Mouse (Mus musculus): ENCODE measurements around the gene Ndst2. TPM values are rescaled to one million over a fixed set of nuclear protein-coding genes. Genes with fewer than 3 reads are reported as not detected.

Ndst2 gene
- polyA plus RNA-seq, 1 experiment from 2014 or later, result 16.7 TPM

GRCm38 (mm10) chr14:20682498-20682897 is 51.9 kb downstream of the Ndst2 start:
- Histone ChIP-seq H3K36me3 (ENCODE audit: control insufficient read depth, insufficient read depth) (peaks cover 57% of the 10 kb centered on the region), H3K27ac (ENCODE audit: low read length) (no peak overlapping the region), H3K27me3 (replicated peaks; ENCODE audit: control insufficient read depth, insufficient read depth, low read length) (no peaks in the 10 kb centered on the region), H3K4me3 (replicated peaks; ENCODE audit: low read length) (no peak overlapping the region), H3K9me3 (ENCODE audit: control insufficient read depth, low read length) (no peaks in the 10 kb centered on the region), H3K9ac (replicated peaks; ENCODE audit: low read depth, low read length) (no peak overlapping the region), H3K4me2 (ENCODE audit: low read length) (no peak overlapping the region), H3K4me1 (replicated peaks; ENCODE audit: control insufficient read depth, insufficient read depth, low read length) (no peaks in the 10 kb centered on the region)
- 80% methylated on average over 3 of the region's 3 CpGs for WGBS
- no peak for ATAC-seq

DNA sequence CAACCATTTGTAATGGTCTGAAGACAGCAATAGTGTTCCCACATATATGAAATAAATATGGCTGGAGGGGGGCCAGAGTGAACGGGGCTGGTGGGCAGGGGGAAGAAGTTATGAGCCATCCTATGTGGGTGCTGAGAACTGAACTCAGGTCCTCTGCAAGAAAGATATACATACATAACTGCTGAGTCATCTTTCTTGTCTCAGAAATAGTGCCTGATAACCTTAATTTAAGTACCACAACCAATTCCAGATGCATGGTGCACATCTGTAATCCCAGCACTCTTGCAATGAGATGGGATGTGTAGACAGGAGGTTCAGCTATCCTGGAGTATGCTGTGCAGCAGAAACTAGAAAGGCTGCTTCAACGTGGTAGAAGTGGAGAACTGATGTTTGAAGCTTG is 52.6 kb downstream of the Ndst2 start:
- no peaks in the 10 kb centered on the region for H3K4me1 ChIP-seq (replicated peaks; ENCODE audit: control insufficient read depth, insufficient read depth, low read length)
- H3K4me3 ChIP-seq (replicated peaks; ENCODE audit: low read length), result no peak overlapping the region
- H3K9me3 ChIP-seq (ENCODE audit: control insufficient read depth, low read length), result no peaks in the 10 kb centered on the region
- 94% methylated on average over 2 of the region's 2 CpGs for WGBS
- H3K36me3 ChIP-seq (ENCODE audit: control insufficient read depth, insufficient read depth), result peaks cover 54% of the 10 kb centered on the region
- no peak for ATAC-seq
- H3K9ac ChIP-seq (replicated peaks; ENCODE audit: low read depth, low read length), result no peak overlapping the region
- H3K4me2 ChIP-seq (ENCODE audit: low read length), result no peak overlapping the region
- H3K27ac ChIP-seq (ENCODE audit: low read length), result no peak overlapping the region
- no peaks in the 10 kb centered on the region for H3K27me3 ChIP-seq (replicated peaks; ENCODE audit: control insufficient read depth, insufficient read depth, low read length)

- H3K36me3 ChIP-seq (ENCODE audit: control insufficient read depth, insufficient read depth), result peaks cover 43% of the 10 kb centered on the region
Measured at GRCm38 (mm10) chr14:20677906-20678305, 56.5 kb downstream of the Ndst2 start.

GRCm38 (mm10) chr14:20674064-20674833 is 60.1 kb downstream of the Ndst2 start, which contains the start of gene Sec24c:
Gene Sec24c (plus strand): TSS chr14:20674308.
- under 1% methylated on average over 43 of the region's 43 CpGs for WGBS

More at GRCm38 (mm10) chr14:20677906-20678305, 56.5 kb downstream of the Ndst2 start:
- no peak overlapping the region for H3K4me2 ChIP-seq (ENCODE audit: low read length)
- 92% methylated on average over 4 of the region's 4 CpGs for WGBS
- no peak overlapping the region for H3K4me3 ChIP-seq (replicated peaks; ENCODE audit: low read length)
- peaks cover 15% of the 10 kb centered on the region for H3K4me1 ChIP-seq (replicated peaks; ENCODE audit: control insufficient read depth, insufficient read depth, low read length)
- H3K9me3 ChIP-seq (ENCODE audit: control insufficient read depth, low read length), result no peaks in the 10 kb centered on the region
- no peak for ATAC-seq
- no peak overlapping the region for H3K9ac ChIP-seq (replicated peaks; ENCODE audit: low read depth, low read length)
- H3K27me3 ChIP-seq (replicated peaks; ENCODE audit: control insufficient read depth, insufficient read depth, low read length), result no peaks in the 10 kb centered on the region
- H3K27ac ChIP-seq (ENCODE audit: low read length), result no peak overlapping the region

DNA sequence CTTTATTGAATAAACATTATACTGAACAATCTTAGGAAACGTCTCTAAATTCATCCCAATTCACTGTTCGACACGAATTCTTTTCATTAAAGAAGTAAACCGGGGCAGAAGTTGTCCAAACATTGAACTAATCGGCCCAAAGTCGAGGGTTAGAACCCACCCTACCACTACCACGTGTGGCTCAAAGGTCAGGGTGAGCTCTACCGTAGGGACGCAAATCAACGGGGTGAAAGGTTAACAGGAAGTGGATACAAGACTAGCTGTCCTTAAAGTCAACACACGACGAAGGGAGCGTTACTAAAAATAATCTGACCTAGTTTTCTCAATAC is 60.7 kb downstream of the Ndst2 start:
- H3K27ac ChIP-seq (ENCODE audit: low read length), result peak overlapping the region; percentile 69
- WGBS, result 11% methylated on average over 13 of the region's 13 CpGs
- H3K27me3 ChIP-seq (replicated peaks; ENCODE audit: control insufficient read depth, insufficient read depth, low read length), result peaks cover 6% of the 10 kb centered on the region
- H3K4me1 ChIP-seq (replicated peaks; ENCODE audit: control insufficient read depth, insufficient read depth, low read length), result peaks cover 15% of the 10 kb centered on the region
- peak overlapping the region; percentile 87 for H3K4me3 ChIP-seq (replicated peaks; ENCODE audit: low read length)
- H3K4me2 ChIP-seq (ENCODE audit: low read length), result peak overlapping the region; percentile 89
- no peaks in the 10 kb centered on the region for H3K9me3 ChIP-seq (ENCODE audit: control insufficient read depth, low read length)
- H3K36me3 ChIP-seq (ENCODE audit: control insufficient read depth, insufficient read depth), result peaks cover 19% of the 10 kb centered on the region; the same call in 1 of the 2 replicates
- ATAC-seq, result peak; percentile 61
- peak overlapping the region; percentile 49; the same call in 1 of the 2 replicates for H3K9ac ChIP-seq (replicated peaks; ENCODE audit: low read depth, low read length)

More at GRCm38 (mm10) chr14:20674064-20674833, 60.1 kb downstream of the Ndst2 start, which contains the start of gene Sec24c:
- Histone ChIP-seq H3K27me3 (replicated peaks; ENCODE audit: control insufficient read depth, insufficient read depth, low read length) (peaks cover 6% of the 10 kb centered on the region), H3K27ac (ENCODE audit: low read length) (peak within 1 kb of the TSS; percentile 78), H3K4me1 (replicated peaks; ENCODE audit: control insufficient read depth, insufficient read depth, low read length) (peaks cover 15% of the 10 kb centered on the region), H3K9me3 (ENCODE audit: control insufficient read depth, low read length) (no peaks in the 10 kb centered on the region), H3K4me3 (replicated peaks; ENCODE audit: low read length) (peak within 1 kb of the TSS; percentile 87), H3K36me3 (ENCODE audit: control insufficient read depth, insufficient read depth) (peaks cover 19% of the 10 kb centered on the region; the same call in 1 of the 2 replicates), H3K9ac (replicated peaks; ENCODE audit: low read depth, low read length) (peak within 1 kb of the TSS; percentile 80), H3K4me2 (ENCODE audit: low read length) (peak within 1 kb of the TSS; percentile 89)
- ATAC-seq, result peak; percentile 98

Small RNA genes lying within 50 kb of the gene (microRNA-seq; reads per million reads assigned to microRNA genes)
- 0.83 reads per million for gene Mir6946

Other genes with a start within 250 kb of the Ndst2 start
- gene Mss51, start 237.7 kb downstream of the Ndst2 start, polyA plus RNA-seq (2015; fragmentation: Nextera tagmentation; extraction: Ambion mirVana), result 0.47 and 0.85 TPM in 2 replicates
- gene Ppp3cb, start 188.0 kb downstream of the Ndst2 start, polyA plus RNA-seq (2015; fragmentation: Nextera tagmentation; extraction: Ambion mirVana), result 94.7 and 97.3 TPM in 2 replicates
- gene Usp54, start 93.5 kb downstream of the Ndst2 start, polyA plus RNA-seq (2015; fragmentation: Nextera tagmentation; extraction: Ambion mirVana), result 10.4 and 11.1 TPM in 2 replicates
- 0.31 TPM in 1 of 2 replicates, not detected in the other for gene Myoz1, start 78.0 kb downstream of the Ndst2 start, polyA plus RNA-seq (2015; fragmentation: Nextera tagmentation; extraction: Ambion mirVana)
- gene Synpo2l, start 66.2 kb downstream of the Ndst2 start, polyA plus RNA-seq (2015; fragmentation: Nextera tagmentation; extraction: Ambion mirVana), result 0.12 and 0.14 TPM in 2 replicates
- gene Sec24c, start 60.3 kb downstream of the Ndst2 start, polyA plus RNA-seq (2015; fragmentation: Nextera tagmentation; extraction: Ambion mirVana), result 96.8 and 101 TPM in 2 replicates
- gene Fut11, start 39.6 kb downstream of the Ndst2 start, polyA plus RNA-seq (2015; fragmentation: Nextera tagmentation; extraction: Ambion mirVana), result 21.6 and 23.3 TPM in 2 replicates
- 175 and 187 TPM in 2 replicates for gene Chchd1, start 31.6 kb downstream of the Ndst2 start, polyA plus RNA-seq (2015; fragmentation: Nextera tagmentation; extraction: Ambion mirVana)
- 44.4 and 55.9 TPM in 2 replicates for gene Zswim8, start 27.0 kb downstream of the Ndst2 start, polyA plus RNA-seq (2015; fragmentation: Nextera tagmentation; extraction: Ambion mirVana)
- 123 and 127 TPM in 2 replicates for gene Camk2g, start 59.5 kb upstream of the Ndst2 start, polyA plus RNA-seq (2015; fragmentation: Nextera tagmentation; extraction: Ambion mirVana)
- gene Plau, start 102.1 kb upstream of the Ndst2 start, polyA plus RNA-seq (2015; fragmentation: Nextera tagmentation; extraction: Ambion mirVana), result 0.33 and 0.50 TPM in 2 replicates
- gene Vcl, start 194.8 kb upstream of the Ndst2 start, polyA plus RNA-seq (2015; fragmentation: Nextera tagmentation; extraction: Ambion mirVana), result 11.4 and 13.0 TPM in 2 replicates